Mouse (Mus musculus) midbrain, embryonic 13.5 days (tissue): Measurements from ENCODE around the gene Dgcr2. TPM values are rescaled to one million over a fixed set of nuclear protein-coding genes. Genes with fewer than 3 reads are reported as not detected.

Experiments
- ATAC-seq: fragments of 200-750 bp; cut with Nextera tagmentation; 2 replicates; pipeline ENCODE4 v1.8.0; 2017; ENCODE audit warnings: mild to moderate bottlenecking, moderate TSS enrichment, moderate library complexity
- H3K27ac ChIP-seq: fragments of 300-500 bp; sonication (generic); 2 replicates; pipeline ENCODE4 v1.5.1; 2015; ENCODE audit warnings: inconsistent platforms, mild to moderate bottlenecking, moderate library complexity
- H3K27me3 ChIP-seq: fragments of 300-500 bp; sonication (generic); 2 replicates; pipeline ENCODE4 v1.6.1; 2015; ENCODE audit warnings: mild to moderate bottlenecking, inconsistent platforms
- H3K36me3 ChIP-seq: fragments of 300-500 bp; sonication (generic); 2 replicates; pipeline ENCODE4 v1.6.1; 2015; ENCODE audit warnings: mild to moderate bottlenecking, inconsistent platforms
- H3K4me1 ChIP-seq: fragments of 300-500 bp; sonication (generic); replicated peaks from 2 replicates; pipeline ENCODE4 v1.6.1; 2015; ENCODE audit warnings: inconsistent platforms
- H3K4me2 ChIP-seq: fragments of 300-500 bp; sonication (generic); replicated peaks from 2 replicates; pipeline ENCODE4 v1.6.1; 2015; ENCODE audit warnings: moderate library complexity, mild to moderate bottlenecking, inconsistent platforms
- H3K4me3 ChIP-seq: fragments of 300-500 bp; sonication (generic); replicated peaks from 2 replicates; pipeline ENCODE4 v1.5.1; 2015; ENCODE audit warnings: mild to moderate bottlenecking, inconsistent platforms
- H3K9ac ChIP-seq: fragments of 300-500 bp; sonication (generic); replicated peaks from 2 replicates; pipeline ENCODE4 v1.6.1; 2015; ENCODE audit warnings: mild to moderate bottlenecking, inconsistent platforms
- H3K9me3 ChIP-seq: fragments of 300-500 bp; sonication (generic); 2 replicates; pipeline ENCODE4 v1.6.1; 2016; ENCODE audit warnings: mild to moderate bottlenecking, inconsistent platforms
- WGBS: fragments of 180-500 bp; shearing (Covaris S2); methylation state at CpG from one replicate; pipeline ENCODE4 v1.1.7; 2015; 5-methylcytosine and 5-hydroxymethylcytosine counted together
- polyA plus RNA-seq: library from polyadenylated mRNA; unstranded; fragments of >200 nt; fragmentation: Nextera tagmentation; extraction: Ambion mirVana; gene quantifications from 2 replicates; pipeline ENCODE4 v1.2.1, GENCODE M21; 2015

Dgcr2 gene
- polyA plus RNA-seq, 1 experiment from 2014 or later: 103 TPM

GRCm38 (mm10) chr16:17871248-17871647 is 27.1 kb downstream of the Dgcr2 start:
- WGBS: 93% methylated on average over 5 of the region's 5 CpGs
- peaks cover 48% of the 10 kb centered on the region for H3K36me3 ChIP-seq
- ATAC-seq: no peak

GRCm38 (mm10) chr16:17865770-17866169 is 32.6 kb downstream of the Dgcr2 start:
- H3K27me3 ChIP-seq: no peaks in the 10 kb centered on the region
- no peak for ATAC-seq
- 73% methylated on average over 6 of the region's 6 CpGs for WGBS
- peaks cover 36% of the 10 kb centered on the region for H3K36me3 ChIP-seq
- no peak overlapping the region for H3K4me2 ChIP-seq
- no peak overlapping the region for H3K4me3 ChIP-seq
- H3K9me3 ChIP-seq: no peaks in the 10 kb centered on the region
- no peak overlapping the region for H3K9ac ChIP-seq
- H3K27ac ChIP-seq: no peak overlapping the region
- H3K4me1 ChIP-seq: peaks cover 15% of the 10 kb centered on the region

More at GRCm38 (mm10) chr16:17871248-17871647, 27.1 kb downstream of the Dgcr2 start:
- H3K27me3 ChIP-seq: no peaks in the 10 kb centered on the region
- 0 out of 2 replicates have a peak, but pooled peaks cover 2% of the 10 kb centered on the region for H3K4me1 ChIP-seq
- H3K9ac ChIP-seq: no peak overlapping the region
- H3K27ac ChIP-seq: no peak overlapping the region
- no peak overlapping the region for H3K4me2 ChIP-seq
- no peak overlapping the region for H3K4me3 ChIP-seq
- no peaks in the 10 kb centered on the region for H3K9me3 ChIP-seq

- no peak overlapping the region for H3K4me3 ChIP-seq
- 93% methylated on average over 2 of the region's 2 CpGs for WGBS
Observed at GRCm38 (mm10) chr16:17865293-17865692, 33.1 kb downstream of the Dgcr2 start.

GRCm38 (mm10) chr16:17858592-17858991 is 39.8 kb downstream of the Dgcr2 start:
- peaks cover 60% of the 10 kb centered on the region for H3K36me3 ChIP-seq
- H3K4me2 ChIP-seq: no peak overlapping the region
- H3K9me3 ChIP-seq: no peaks in the 10 kb centered on the region

More at GRCm38 (mm10) chr16:17865293-17865692, 33.1 kb downstream of the Dgcr2 start:
- Histone ChIP-seq H3K27ac (no peak overlapping the region), H3K9me3 (no peaks in the 10 kb centered on the region), H3K4me2 (no peak overlapping the region), H3K4me1 (peaks cover 15% of the 10 kb centered on the region), H3K9ac (no peak overlapping the region), H3K27me3 (no peaks in the 10 kb centered on the region), H3K36me3 (peaks cover 31% of the 10 kb centered on the region)
- ATAC-seq: no peak

GRCm38 (mm10) chr16:17857157-17857556 is 41.2 kb downstream of the Dgcr2 start:
- peaks cover 8% of the 10 kb centered on the region for H3K4me1 ChIP-seq

More at GRCm38 (mm10) chr16:17858592-17858991, 39.8 kb downstream of the Dgcr2 start:
- Histone ChIP-seq H3K27me3 (no peaks in the 10 kb centered on the region), H3K4me1 (peaks cover 15% of the 10 kb centered on the region), H3K9ac (no peak overlapping the region), H3K27ac (no peak overlapping the region), H3K4me3 (no peak overlapping the region)
- ATAC-seq: peak; percentile 55; the same call in 1 of the 2 replicates

GRCm38 (mm10) chr16:17853263-17853662 is 45.1 kb downstream of the Dgcr2 start:
- Histone ChIP-seq H3K27me3 (no peaks in the 10 kb centered on the region), H3K9ac (no peak overlapping the region), H3K36me3 (peaks cover 88% of the 10 kb centered on the region), H3K4me2 (no peak overlapping the region), H3K4me1 (no peaks in the 10 kb centered on the region), H3K4me3 (no peak overlapping the region), H3K27ac (no peak overlapping the region), H3K9me3 (no peaks in the 10 kb centered on the region)
- ATAC-seq: no peak
- 90% methylated on average over 2 of the region's 2 CpGs for WGBS

More at GRCm38 (mm10) chr16:17857157-17857556, 41.2 kb downstream of the Dgcr2 start:
- Histone ChIP-seq H3K27ac (no peak overlapping the region), H3K4me3 (no peak overlapping the region), H3K27me3 (no peaks in the 10 kb centered on the region), H3K4me2 (no peak overlapping the region), H3K9ac (no peak overlapping the region), H3K36me3 (peaks cover 71% of the 10 kb centered on the region), H3K9me3 (no peaks in the 10 kb centered on the region)
- WGBS: 92% methylated on average over 7 of the region's 7 CpGs
- ATAC-seq: no peak

- Histone ChIP-seq H3K27ac (no peak overlapping the region), H3K4me2 (no peak overlapping the region), H3K4me3 (no peak overlapping the region), H3K4me1 (no peaks in the 10 kb centered on the region), H3K9ac (no peak overlapping the region), H3K27me3 (no peaks in the 10 kb centered on the region), H3K36me3 (peaks cover 85% of the 10 kb centered on the region), H3K9me3 (no peaks in the 10 kb centered on the region)
- no peak for ATAC-seq
- 92% methylated on average over 1 of the region's 1 CpGs for WGBS
Observed at GRCm38 (mm10) chr16:17851860-17852259, 46.5 kb downstream of the Dgcr2 start.

- Histone ChIP-seq H3K36me3 (peaks cover 85% of the 10 kb centered on the region), H3K9me3 (no peaks in the 10 kb centered on the region), H3K27me3 (no peaks in the 10 kb centered on the region), H3K4me3 (no peak overlapping the region), H3K4me2 (no peak overlapping the region), H3K27ac (no peak overlapping the region), H3K4me1 (no peaks in the 10 kb centered on the region), H3K9ac (no peak overlapping the region)
- ATAC-seq: no peak
- WGBS: 96% methylated on average over 5 of the region's 5 CpGs
Observed at GRCm38 (mm10) chr16:17851331-17851730, 47.0 kb downstream of the Dgcr2 start.

GRCm38 (mm10) chr16:17849486-17849885 is 48.9 kb downstream of the Dgcr2 start:
- ATAC-seq: 0 out of 2 replicates have a peak, but pooled peaks have one; percentile 40
- WGBS: 86% methylated on average over 6 of the region's 6 CpGs

GRCm38 (mm10) chr16:17848928-17849327 is 49.4 kb downstream of the Dgcr2 start:
- H3K27me3 ChIP-seq: no peaks in the 10 kb centered on the region
- peak overlapping the region; percentile 62 for H3K27ac ChIP-seq
- WGBS: 36% methylated on average over 1 of the region's 1 CpGs
- no peak overlapping the region for H3K4me3 ChIP-seq
- H3K9me3 ChIP-seq: no peaks in the 10 kb centered on the region
- no peaks in the 10 kb centered on the region for H3K4me1 ChIP-seq
- H3K36me3 ChIP-seq: peaks cover 87% of the 10 kb centered on the region
- no peak overlapping the region for H3K4me2 ChIP-seq
- ATAC-seq: peak; percentile 74; the same call in 1 of the 2 replicates
- 0 out of 2 replicates have a peak overlapping the region, but pooled peaks have one; percentile 41 for H3K9ac ChIP-seq

More at GRCm38 (mm10) chr16:17849486-17849885, 48.9 kb downstream of the Dgcr2 start:
- no peaks in the 10 kb centered on the region for H3K9me3 ChIP-seq
- peaks cover 87% of the 10 kb centered on the region for H3K36me3 ChIP-seq
- no peaks in the 10 kb centered on the region for H3K4me1 ChIP-seq
- H3K4me2 ChIP-seq: no peak overlapping the region
- no peak overlapping the region for H3K9ac ChIP-seq
- H3K27ac ChIP-seq: no peak overlapping the region
- H3K4me3 ChIP-seq: no peak overlapping the region
- no peaks in the 10 kb centered on the region for H3K27me3 ChIP-seq

GRCm38 (mm10) chr16:17848431-17848830 is 49.9 kb downstream of the Dgcr2 start:
- 93% methylated on average over 6 of the region's 6 CpGs for WGBS
- Histone ChIP-seq H3K9ac (0 out of 2 replicates have a peak overlapping the region, but pooled peaks have one; percentile 41), H3K27ac (peak overlapping the region; percentile 62), H3K4me2 (no peak overlapping the region), H3K27me3 (no peaks in the 10 kb centered on the region), H3K4me3 (no peak overlapping the region), H3K36me3 (peaks cover 89% of the 10 kb centered on the region), H3K4me1 (no peaks in the 10 kb centered on the region), H3K9me3 (no peaks in the 10 kb centered on the region)
- peak; percentile 34; the same call in 1 of the 2 replicates for ATAC-seq

- WGBS: 92% methylated on average over 10 of the region's 10 CpGs
- Histone ChIP-seq H3K27ac (no peak overlapping the region), H3K9me3 (no peaks in the 10 kb centered on the region), H3K4me2 (no peak overlapping the region), H3K4me3 (no peak overlapping the region), H3K4me1 (no peaks in the 10 kb centered on the region), H3K36me3 (peaks cover 91% of the 10 kb centered on the region), H3K27me3 (no peaks in the 10 kb centered on the region), H3K9ac (no peak overlapping the region)
- no peak for ATAC-seq
Observed at GRCm38 (mm10) chr16:17843701-17844365, 54.5 kb downstream of the Dgcr2 start.
